10 mouse cellular contexts compared by ENCODE assay signal in the genomic region with DNA sequence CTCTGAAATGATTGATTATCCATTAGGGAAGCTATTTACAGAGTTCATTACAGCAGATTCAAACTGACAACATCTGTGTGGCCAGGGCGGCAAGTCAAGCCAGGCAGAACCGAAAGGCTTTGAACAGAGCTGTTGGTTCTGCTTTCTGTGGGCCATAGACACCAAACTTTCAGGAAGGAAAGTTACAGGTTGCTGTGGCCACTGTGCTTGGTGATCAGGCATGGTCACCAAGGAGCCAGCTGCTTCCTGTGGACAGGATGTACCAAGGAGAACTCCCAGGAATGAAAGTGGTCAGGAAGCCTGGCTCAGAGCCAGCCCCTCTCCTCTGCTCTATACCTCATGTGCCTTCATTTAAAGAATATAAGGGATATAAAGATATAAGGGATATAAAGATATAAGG. TPM values are rescaled to one million over a fixed set of nuclear protein-coding genes. Genes with fewer than 3 reads are reported as not detected.
DNase-seq lines count a peak whose midpoint lies in the region; ATAC-seq lines count a peak whose summit lies in the region.
"Had no signal": no experiment of that assay in that cellular context is flagged by ENCODE, and none has a peak within 500 bp of the region (broad histone marks: within the 10 kb centered on the region; RNA-seq: fewer than 3 reads in every experiment).

No protein-coding gene starts in this region.

- no peak overlapping the region for H3K4me2 ChIP-seq in hindbrain, embryonic 13.5 days
- no peak overlapping the region for H3K4me2 ChIP-seq in forebrain, embryonic 13.5 days
- H3K4me2 ChIP-seq: liver, embryonic 15.5 days had no signal

- whole genome bisulfite sequencing in hindbrain, embryonic 13.5 days = 60% methylated on average over 2 of the region's 2 CpGs
- 85% methylated on average over 2 of the region's 2 CpGs for WGBS in hindbrain, embryonic 10.5 days
- WGBS in forebrain, embryonic 13.5 days = 81% methylated on average over 2 of the region's 2 CpGs

- no peak overlapping the region for H3K9ac ChIP-seq in hindbrain, embryonic 13.5 days
- H3K9ac ChIP-seq in forebrain, embryonic 13.5 days = no peak overlapping the region
- H3K9ac ChIP-seq: liver, embryonic 15.5 days had no signal

- H3K4me3 ChIP-seq in hindbrain, embryonic 13.5 days = no peak overlapping the region
- H3K4me3 ChIP-seq in hindbrain, embryonic 10.5 days = no peak overlapping the region
- no peak overlapping the region for H3K4me3 ChIP-seq in forebrain, embryonic 13.5 days
- H3K4me3 ChIP-seq: liver, embryonic 15.5 days had no signal

- H3K4me1 ChIP-seq in hindbrain, embryonic 13.5 days (replicated peaks) = peaks cover 26% of the 10 kb centered on the region
- H3K4me1 ChIP-seq in hindbrain, embryonic 10.5 days (replicated peaks) = peaks cover 12% of the 10 kb centered on the region; the same call in 1 of the 2 replicates
- H3K4me1 ChIP-seq in forebrain, embryonic 13.5 days = 0 out of 2 replicates have a peak, but pooled peaks cover 3% of the 10 kb centered on the region

- no peak for DNase-seq in hindbrain, embryonic 10.5 days (ENCODE audit: low spot score)
- DNase-seq in kidney, postnatal 10 days = peak; percentile 41
- peak; percentile 18 for DNase-seq in skeletal muscle tissue, adult 2 months (ENCODE audit: low read depth, low spot score)
- DNase-seq in embryo, embryonic 9.5 days (ENCODE audit: extremely low spot score) = no peak
- no peak for DNase-seq in cerebellum, postnatal 14 days

- 0 out of 2 replicates have a peak, but pooled peaks cover 5% of the 10 kb centered on the region for H3K36me3 ChIP-seq in hindbrain, embryonic 13.5 days
- no peaks in the 10 kb centered on the region for H3K36me3 ChIP-seq in hindbrain, embryonic 10.5 days
- no peaks in the 10 kb centered on the region for H3K36me3 ChIP-seq in forebrain, embryonic 13.5 days (ENCODE audit: poor library complexity, severe bottlenecking)
- H3K36me3 ChIP-seq: liver, embryonic 15.5 days had no signal

- no peak for ATAC-seq in hindbrain, embryonic 13.5 days (ENCODE audit: low FRiP score)
- ATAC-seq in common myeloid progenitor, adult 5-6 weeks (replicated peaks; ENCODE audit: low read depth, poor library complexity, severe bottlenecking) = peak; percentile 85
- ATAC-seq in forebrain, embryonic 13.5 days = no peak
- ATAC-seq: inflammation-experienced regulatory T-cells, adult 6 months had no signal

- no peaks in the 10 kb centered on the region for H3K9me3 ChIP-seq in hindbrain, embryonic 13.5 days
- H3K9me3 ChIP-seq in hindbrain, embryonic 10.5 days = no peaks in the 10 kb centered on the region
- H3K9me3 ChIP-seq in forebrain, embryonic 13.5 days (replicated peaks) = no peaks in the 10 kb centered on the region
- H3K9me3 ChIP-seq: liver, embryonic 15.5 days had no signal

- peak overlapping the region; percentile 24; the same call in 1 of the 2 replicates for H3K27ac ChIP-seq in hindbrain, embryonic 13.5 days
- no peak overlapping the region for H3K27ac ChIP-seq in hindbrain, embryonic 10.5 days
- no peak overlapping the region for H3K27ac ChIP-seq in forebrain, embryonic 13.5 days
- H3K27ac ChIP-seq: liver, embryonic 15.5 days had no signal

- H3K27me3 ChIP-seq in hindbrain, embryonic 13.5 days = no peaks in the 10 kb centered on the region
- H3K27me3 ChIP-seq in hindbrain, embryonic 10.5 days (ENCODE audit: insufficient read depth, poor library complexity, severe bottlenecking) = no peaks in the 10 kb centered on the region
- no peaks in the 10 kb centered on the region for H3K27me3 ChIP-seq in forebrain, embryonic 13.5 days
- H3K27me3 ChIP-seq: liver, embryonic 15.5 days had no signal

RNA-seq across cellular contexts. Expression of gene Smpd3, which starts 30.2 kb away (rescaled TPM):
- 47.7 and 49.2 TPM in 2 replicates for polyA plus RNA-seq in hindbrain, embryonic 13.5 days (2015; fragmentation: Nextera tagmentation; extraction: Ambion mirVana)
- 12.7 and 20.9 TPM in 2 replicates for polyA plus RNA-seq in hindbrain, embryonic 10.5 days (2016; fragmentation: Nextera tagmentation; extraction: Ambion mirVana)
- 0.14 and 0.92 TPM in 2 replicates for total RNA-seq in common myeloid progenitor, adult 5-6 weeks (2017)
- polyA plus RNA-seq in forebrain, embryonic 13.5 days (2015; fragmentation: Nextera tagmentation; extraction: Ambion mirVana) = 31.4 and 34.6 TPM in 2 replicates
- polyA plus RNA-seq: inflammation-experienced regulatory T-cells, adult 6 months had no signal

Comparison
In these comparisons a context has a peak if more than half of its experiments do, and no peak if none do; other contexts are left out.
1. DNase-seq: peak in kidney, postnatal 10 days (single experiment) and skeletal muscle tissue, adult 2 months (single experiment); none in hindbrain, embryonic 10.5 days (single experiment), embryo, embryonic 9.5 days (single experiment) and cerebellum, postnatal 14 days (0 of 2).